Mouse (Mus musculus): ENCODE data around the gene Plb1. TPM values are rescaled to one million over a fixed set of nuclear protein-coding genes. Genes with fewer than 3 reads are reported as not detected.

The Plb1 gene
- polyA plus RNA-seq, 1 experiment from 2014 or later = 16.6 TPM

GRCm38 (mm10) chr5:32195857-32196609 is 36.5 kb upstream of the Plb1 start:
- no peak overlapping the region for H3K4me3 ChIP-seq (ENCODE audit: low read depth, low read length)
- H3K4me1 ChIP-seq (ENCODE audit: insufficient read depth, low read depth, low read length) = peaks cover under 1% of the 10 kb centered on the region; the same call in 1 of the 2 replicates
- 55% methylated on average over 12 of the region's 12 CpGs for WGBS
- TF ChIP-seq CTCF (IDR thresholded peaks at IDR 0.05) = peak; percentile 43
- no peak for TF ChIP-seq EP300 (IDR thresholded peaks at IDR 0.05)
- H3K4me2 ChIP-seq (replicated peaks; ENCODE audit: low read depth, low read length) = no peak overlapping the region
- ATAC-seq = 0 out of 2 replicates have a peak, but pooled peaks have one; percentile 3
- H3K9ac ChIP-seq (replicated peaks; ENCODE audit: low read depth) = no peak overlapping the region
- no peak overlapping the region for H3K27ac ChIP-seq (ENCODE audit: low read length)
- peak; percentile 71 for DNase-seq (ENCODE audit: low spot score)
- no peaks in the 10 kb centered on the region for H3K36me3 ChIP-seq (ENCODE audit: insufficient read depth, low read length)
- no peaks in the 10 kb centered on the region for H3K27me3 ChIP-seq (replicated peaks; ENCODE audit: insufficient read depth, low read length)
- H3K9me3 ChIP-seq (ENCODE audit: low read length) = no peaks in the 10 kb centered on the region

- no peaks in the 10 kb centered on the region for H3K27me3 ChIP-seq (replicated peaks; ENCODE audit: insufficient read depth, low read length)
- WGBS = 8% methylated on average over 4 of the region's 4 CpGs
- H3K9ac ChIP-seq (replicated peaks; ENCODE audit: low read depth) = no peak overlapping the region
- TF ChIP-seq EP300 (IDR thresholded peaks at IDR 0.05) = no peak
- peak; percentile 99 for TF ChIP-seq CTCF (IDR thresholded peaks at IDR 0.05)
- H3K4me2 ChIP-seq (replicated peaks; ENCODE audit: low read depth, low read length) = no peak overlapping the region
- ATAC-seq = peak; percentile 92
- no peak overlapping the region for H3K27ac ChIP-seq (ENCODE audit: low read length)
- H3K4me3 ChIP-seq (ENCODE audit: low read depth, low read length) = no peak overlapping the region
- H3K9me3 ChIP-seq (ENCODE audit: low read length) = no peaks in the 10 kb centered on the region
- peak; percentile 94 for DNase-seq (ENCODE audit: low spot score)
- no peaks in the 10 kb centered on the region for H3K36me3 ChIP-seq (ENCODE audit: insufficient read depth, low read length)
- H3K4me1 ChIP-seq (ENCODE audit: insufficient read depth, low read depth, low read length) = no peaks in the 10 kb centered on the region
Observed at GRCm38 (mm10) chr5:32197698-32198097, 34.8 kb upstream of the Plb1 start.

- no peak for ATAC-seq
- TF ChIP-seq CTCF (IDR thresholded peaks at IDR 0.05) (no peak), EP300 (IDR thresholded peaks at IDR 0.05) (no peak)
Observed at GRCm38 (mm10) chr5:32199136-32199535, 33.4 kb upstream of the Plb1 start.

GRCm38 (mm10) chr5:32199594-32199993 is 32.9 kb upstream of the Plb1 start:
- WGBS = 84% methylated on average over 3 of the region's 3 CpGs
- DNase-seq (ENCODE audit: low spot score) = no peak

More at GRCm38 (mm10) chr5:32199136-32199535, 33.4 kb upstream of the Plb1 start:
- no peak overlapping the region for H3K4me3 ChIP-seq (ENCODE audit: low read depth, low read length)
- no peaks in the 10 kb centered on the region for H3K36me3 ChIP-seq (ENCODE audit: insufficient read depth, low read length)
- no peaks in the 10 kb centered on the region for H3K27me3 ChIP-seq (replicated peaks; ENCODE audit: insufficient read depth, low read length)
- DNase-seq (ENCODE audit: low spot score) = no peak
- no peak overlapping the region for H3K4me2 ChIP-seq (replicated peaks; ENCODE audit: low read depth, low read length)
- H3K9me3 ChIP-seq (ENCODE audit: low read length) = no peaks in the 10 kb centered on the region
- no peak overlapping the region for H3K9ac ChIP-seq (replicated peaks; ENCODE audit: low read depth)
- H3K4me1 ChIP-seq (ENCODE audit: insufficient read depth, low read depth, low read length) = no peaks in the 10 kb centered on the region
- no peak overlapping the region for H3K27ac ChIP-seq (ENCODE audit: low read length)
- WGBS = 60% methylated on average over 3 of the region's 3 CpGs

GRCm38 (mm10) chr5:32204653-32205052 is 27.9 kb upstream of the Plb1 start:
- Histone ChIP-seq H3K9ac (replicated peaks; ENCODE audit: low read depth) (no peak overlapping the region), H3K4me1 (ENCODE audit: insufficient read depth, low read depth, low read length) (no peaks in the 10 kb centered on the region), H3K9me3 (ENCODE audit: low read length) (no peaks in the 10 kb centered on the region), H3K36me3 (ENCODE audit: insufficient read depth, low read length) (no peaks in the 10 kb centered on the region), H3K27me3 (replicated peaks; ENCODE audit: insufficient read depth, low read length) (no peaks in the 10 kb centered on the region), H3K4me2 (replicated peaks; ENCODE audit: low read depth, low read length) (no peak overlapping the region), H3K27ac (ENCODE audit: low read length) (no peak overlapping the region), H3K4me3 (ENCODE audit: low read depth, low read length) (no peak overlapping the region)
- TF ChIP-seq EP300 (IDR thresholded peaks at IDR 0.05) = no peak
- TF ChIP-seq CTCF (IDR thresholded peaks at IDR 0.05) = peak; percentile 75
- 67% methylated on average over 4 of the region's 4 CpGs for WGBS
- DNase-seq (ENCODE audit: low spot score) (peak; percentile 21), ATAC-seq (no peak)

More at GRCm38 (mm10) chr5:32199594-32199993, 32.9 kb upstream of the Plb1 start:
- H3K9ac ChIP-seq (replicated peaks; ENCODE audit: low read depth) = no peak overlapping the region
- H3K27me3 ChIP-seq (replicated peaks; ENCODE audit: insufficient read depth, low read length) = no peaks in the 10 kb centered on the region
- no peak for ATAC-seq
- H3K4me2 ChIP-seq (replicated peaks; ENCODE audit: low read depth, low read length) = no peak overlapping the region
- no peaks in the 10 kb centered on the region for H3K4me1 ChIP-seq (ENCODE audit: insufficient read depth, low read depth, low read length)
- H3K36me3 ChIP-seq (ENCODE audit: insufficient read depth, low read length) = no peaks in the 10 kb centered on the region
- no peaks in the 10 kb centered on the region for H3K9me3 ChIP-seq (ENCODE audit: low read length)
- no peak overlapping the region for H3K27ac ChIP-seq (ENCODE audit: low read length)
- H3K4me3 ChIP-seq (ENCODE audit: low read depth, low read length) = no peak overlapping the region
- TF ChIP-seq CTCF (IDR thresholded peaks at IDR 0.05) (no peak), EP300 (IDR thresholded peaks at IDR 0.05) (no peak)

GRCm38 (mm10) chr5:32206726-32207125 is 25.8 kb upstream of the Plb1 start:
- Histone ChIP-seq H3K4me1 (ENCODE audit: insufficient read depth, low read depth, low read length) (no peaks in the 10 kb centered on the region), H3K27ac (ENCODE audit: low read length) (no peak overlapping the region), H3K36me3 (ENCODE audit: insufficient read depth, low read length) (no peaks in the 10 kb centered on the region), H3K9me3 (ENCODE audit: low read length) (no peaks in the 10 kb centered on the region), H3K9ac (replicated peaks; ENCODE audit: low read depth) (no peak overlapping the region), H3K4me2 (replicated peaks; ENCODE audit: low read depth, low read length) (no peak overlapping the region), H3K27me3 (replicated peaks; ENCODE audit: insufficient read depth, low read length) (no peaks in the 10 kb centered on the region), H3K4me3 (ENCODE audit: low read depth, low read length) (no peak overlapping the region)
- TF ChIP-seq CTCF (IDR thresholded peaks at IDR 0.05) = no peak
- TF ChIP-seq EP300 (IDR thresholded peaks at IDR 0.05) = no peak
- no peak for ATAC-seq
- 71% methylated on average over 2 of the region's 2 CpGs for WGBS
- DNase-seq (ENCODE audit: low spot score) = no peak
